In genomic region chr8:108973639-108974325, GRCm38 (mm10) we compare ENCODE assay signal across 13 mouse cellular contexts.
A peak's percentile ranks its signal among the peaks of the same experiment; 100 is the strongest.
DNase-seq lines count a peak whose midpoint lies in the region.
"Had no signal": no experiment of that assay in that cellular context is flagged by ENCODE, and none has a peak within 500 bp of the region (broad histone marks: within the 10 kb centered on the region; RNA-seq: fewer than 3 reads in every experiment).

No protein-coding gene starts in this region.

- peak; percentile 42 for DNase-seq in layer of hippocampus, adult 9-11 months
- DNase-seq in layer of hippocampus, postnatal 36 days = no peak
- DNase-seq in right cerebral cortex, postnatal 25 days = peak; percentile 25
- no peak for DNase-seq in right cerebral cortex, postnatal 10 days (ENCODE audit: low spot score in 2 of 2)
- peak; percentile 12 for DNase-seq in induced T-regulatory cell, adult 2 months (ENCODE audit: low read depth)
- peak; percentile 63 for DNase-seq in thymus, postnatal 14 days
- no peak for DNase-seq in urinary bladder, postnatal 36 days (ENCODE audit: low spot score in 2 of 2)
- DNase-seq: cerebellum, adult 11 months; cerebellum, postnatal 14 days; embryo, embryonic 11 days; heart, postnatal 36 days; kidney, adult 11 months; kidney, postnatal 14 days had no signal

Comparison
In these comparisons a context has a peak if more than half of its experiments do, and no peak if none do; other contexts are left out.
1. DNase-seq: peak in layer of hippocampus, adult 9-11 months (single experiment), right cerebral cortex, postnatal 25 days (single experiment), induced T-regulatory cell, adult 2 months (single experiment) and thymus, postnatal 14 days (single experiment); none in layer of hippocampus, postnatal 36 days (0 of 2), right cerebral cortex, postnatal 10 days (0 of 2) and urinary bladder, postnatal 36 days (0 of 2).